Mouse (Mus musculus) kidney, adult 2 months (tissue): ENCODE measurements at regions not wholly inside any gene's neighbourhood (a gene's known extent, or its start where the extent isn't known, plus 50 kb on each side); places are given as distances from the start of the nearest gene placed in this dataset.

ENCODE experiments used
- CTCF ChIP-seq: fragments of 200-500 bp; conservative IDR thresholded peaks from 2 replicates; pipeline ENCODE4 v1.5.1; 2011; ENCODE audit warnings: low read depth, mild to moderate bottlenecking, control low read depth, low read length, moderate library complexity, mixed read lengths; ENCODE audit not compliant: insufficient read depth, insufficient read length
- POLR2A ChIP-seq: fragments of 200-500 bp; IDR thresholded peaks from one replicate; pipeline ENCODE4 v1.6.1; 2011; ENCODE audit warnings: low read depth, low read length, control low read depth

GRCm38 (mm10) chr1:113970617-113971016 is 1713.9 kb upstream of the Cntnap5a start:
- no peak for TF ChIP-seq POLR2A
- no peak for TF ChIP-seq CTCF
